Mouse (Mus musculus) CD4-positive naive resting alpha-beta T cell, adult 57 days (primary cell): Measurements from ENCODE around the gene Ksr1. TPM values are rescaled to one million over a fixed set of nuclear protein-coding genes. Genes with fewer than 3 reads are reported as not detected.

ENCODE experiments used
- total RNA-seq: library from RNA; stranded (reverse); gene quantifications from one replicate; pipeline ENCODE4 v1.2.4, GENCODE M21; 2023

Ksr1 gene
- 18.3 TPM for total RNA-seq

DNA sequence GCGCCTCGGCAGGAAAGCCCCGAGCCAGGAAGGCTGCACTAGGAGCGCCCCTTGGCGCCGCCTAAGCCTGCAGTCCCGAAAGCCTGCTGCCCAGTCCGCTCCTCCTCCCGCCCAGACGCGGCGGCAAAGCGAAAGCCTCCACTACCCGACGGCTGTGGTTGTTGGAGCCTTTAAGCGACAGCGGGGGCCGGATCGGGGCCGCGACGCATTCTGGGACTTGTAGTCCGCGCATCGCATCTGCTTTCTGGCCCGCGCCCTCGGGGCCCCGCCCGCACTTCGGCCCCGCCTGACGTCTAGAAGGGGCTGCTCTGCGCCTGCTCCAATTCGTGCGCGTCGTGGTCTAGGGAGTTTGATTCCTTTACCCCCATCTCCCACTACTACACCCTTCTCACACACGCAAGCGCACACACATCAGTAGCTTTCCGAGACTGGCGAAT is at the start of gene Ksr1:
TSS of gene Ksr1 (minus strand) at position 77 of the 437 bp plus-strand sequence.

DNA sequence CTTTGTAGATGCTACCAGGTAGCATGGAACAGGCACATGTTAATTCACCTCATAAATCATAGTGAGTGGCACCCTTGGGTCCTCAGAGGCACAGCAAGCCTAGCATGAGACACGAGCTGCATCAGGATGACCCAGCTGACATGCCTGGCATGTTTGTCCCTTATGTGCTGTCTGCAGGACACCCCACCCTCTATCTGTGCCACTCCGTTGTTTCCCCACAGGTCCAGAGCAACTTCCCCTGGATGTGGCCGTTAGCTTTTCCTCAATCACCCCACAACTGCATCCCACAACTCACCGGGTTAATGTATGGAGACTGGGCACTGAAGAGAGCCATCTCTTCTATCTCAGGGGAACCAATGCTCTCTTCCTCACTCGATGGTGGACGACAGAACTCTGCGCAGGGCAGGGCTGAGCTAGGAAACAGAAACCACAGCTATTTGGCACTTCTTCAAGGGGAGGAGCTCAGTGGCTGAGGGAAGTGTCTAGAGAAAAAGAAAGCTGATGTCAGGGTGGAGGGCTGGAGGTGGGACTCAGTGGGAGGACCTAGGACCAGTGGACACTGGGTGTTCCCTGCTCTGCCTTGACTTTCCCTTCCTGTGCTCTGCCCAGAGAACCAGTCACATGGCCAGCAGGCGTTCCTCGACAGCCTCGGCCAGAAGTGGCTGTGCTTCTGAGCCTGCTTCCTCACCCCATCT is 161.6 kb downstream of the Ksr1 start, which contains the start of gene Lgals9:
TSS of gene Lgals9 (minus strand) at position 464 of the 695 bp plus-strand sequence.

Other genes starting within 250 kb of the Ksr1 start
- gene Nos2, start 225.6 kb downstream of the Ksr1 start, total RNA-seq = not detected
- gene Lgals9, start 161.5 kb downstream of the Ksr1 start, total RNA-seq = 125 TPM
- 128 TPM for gene Wsb1, start 108.3 kb upstream of the Ksr1 start, total RNA-seq
- gene Gm9964, start 150.5 kb upstream of the Ksr1 start, total RNA-seq = 2.6 TPM
- gene Nf1, start 193.3 kb upstream of the Ksr1 start, total RNA-seq = 27.1 TPM